Mouse (Mus musculus) lung, embryonic 14.5 days (tissue): Measurements from ENCODE around the gene Hoxa3. TPM values are rescaled to one million over a fixed set of nuclear protein-coding genes. Genes with fewer than 3 reads are reported as not detected.

Experiments
- ATAC-seq: fragments of 200-750 bp; cut with Nextera tagmentation; 2 replicates; pipeline ENCODE4 v1.8.0; 2017; ENCODE audit warnings: mild to moderate bottlenecking, moderate TSS enrichment, moderate library complexity; ENCODE audit not compliant: insufficient read depth
- DNase-seq: peaks from one replicate; pipeline ENCODE4 v3.0.0-alpha.2; 2015
- H3K27ac ChIP-seq: fragments of 300-500 bp; sonication (generic); 2 replicates; pipeline ENCODE4 v1.5.1; 2014; ENCODE audit warnings: low read depth, mild to moderate bottlenecking, moderate library complexity
- H3K27me3 ChIP-seq: fragments of 300-500 bp; sonication (generic); 2 replicates; pipeline ENCODE4 v1.6.1; 2014; ENCODE audit warnings: low read length, control low read depth; ENCODE audit not compliant: insufficient read depth
- H3K36me3 ChIP-seq: fragments of 300-500 bp; sonication (generic); 2 replicates; pipeline ENCODE4 v1.6.1; 2014; ENCODE audit warnings: control low read depth; ENCODE audit not compliant: insufficient read depth
- H3K4me1 ChIP-seq: fragments of 300-500 bp; sonication (generic); 2 replicates; pipeline ENCODE4 v1.6.1; 2014; ENCODE audit warnings: antibody characterized with exemption, control low read depth; ENCODE audit not compliant: insufficient read depth
- H3K4me2 ChIP-seq: fragments of 300-500 bp; sonication (generic); 2 replicates; pipeline ENCODE4 v1.6.1; 2014; ENCODE audit warnings: mild to moderate bottlenecking
- H3K4me3 ChIP-seq: fragments of 300-500 bp; sonication (generic); 2 replicates; pipeline ENCODE4 v1.5.1; 2014; ENCODE audit warnings: low read depth, low read length
- H3K9ac ChIP-seq: fragments of 300-500 bp; sonication (generic); 2 replicates; pipeline ENCODE4 v1.6.1; 2014
- H3K9me3 ChIP-seq: fragments of 300-500 bp; sonication (generic); 2 replicates; pipeline ENCODE4 v1.6.1; 2016; ENCODE audit warnings: low read depth, low read length, control low read depth
- CTCF ChIP-seq: IDR thresholded peaks from 2 replicates; pipeline ENCODE4 v1.5.1; 2016; ENCODE audit warnings: antibody characterized with exemption, low read depth
- WGBS: fragments of 180-500 bp; shearing (Covaris S2); extraction: QIAGEN DNeasy Blood & Tissue Kit; methylation state at CpG from one replicate; pipeline ENCODE4 v1.1.7; 2014; 5-methylcytosine and 5-hydroxymethylcytosine counted together
- polyA plus RNA-seq: library from polyadenylated mRNA; unstranded; fragments of >200 nt; fragmentation: Nextera tagmentation; extraction: Ambion mirVana; gene quantifications from 2 replicates; pipeline ENCODE4 v1.2.1, GENCODE M21; 2014

Hoxa3 gene
- polyA plus RNA-seq, 1 experiment from 2014 or later = 11.3 TPM

- DNase-seq (no peak), ATAC-seq (no peak)
- Histone ChIP-seq H3K9ac (no peak overlapping the region), H3K9me3 (no peaks in the 10 kb centered on the region), H3K4me2 (peak overlapping the region; percentile 20; the same call in 1 of the 2 replicates), H3K36me3 (no peaks in the 10 kb centered on the region), H3K4me1 (no peaks in the 10 kb centered on the region), H3K4me3 (peak overlapping the region; percentile 12; the same call in 1 of the 2 replicates), H3K27ac (no peak overlapping the region), H3K27me3 (peaks cover 100% of the 10 kb centered on the region)
- TF ChIP-seq CTCF = no peak
- 1% methylated on average over 70 of the region's 71 CpGs for WGBS
These were observed 32.1 kb upstream of the Hoxa3 start for GRCm38 (mm10) chr6:52245040-52245756.

- DNase-seq (no peak), ATAC-seq (no peak)
- no peaks in the 10 kb centered on the region for H3K9me3 ChIP-seq
- 2% methylated on average over 23 of the region's 23 CpGs for WGBS
- peak overlapping the region; percentile 20; the same call in 1 of the 2 replicates for H3K4me2 ChIP-seq
- H3K4me3 ChIP-seq = peak overlapping the region; percentile 12; the same call in 1 of the 2 replicates
- no peak overlapping the region for H3K9ac ChIP-seq
- H3K36me3 ChIP-seq = no peaks in the 10 kb centered on the region
- no peaks in the 10 kb centered on the region for H3K4me1 ChIP-seq
- H3K27ac ChIP-seq = no peak overlapping the region
- H3K27me3 ChIP-seq = peaks cover 100% of the 10 kb centered on the region
- TF ChIP-seq CTCF = no peak
These were observed 31.4 kb upstream of the Hoxa3 start for GRCm38 (mm10) chr6:52244471-52245039.

GRCm38 (mm10) chr6:52243681-52244121 lies 30.6 kb upstream of the Hoxa3 start:
- Histone ChIP-seq H3K4me3 (no peak overlapping the region), H3K27ac (no peak overlapping the region), H3K4me1 (no peaks in the 10 kb centered on the region), H3K36me3 (no peaks in the 10 kb centered on the region), H3K4me2 (no peak overlapping the region), H3K9me3 (no peaks in the 10 kb centered on the region), H3K9ac (no peak overlapping the region), H3K27me3 (peaks cover 99% of the 10 kb centered on the region)
- WGBS = 4% methylated on average over 12 of the region's 12 CpGs
- no peak for TF ChIP-seq CTCF
- DNase-seq (no peak), ATAC-seq (no peak)

- Histone ChIP-seq H3K27me3 (peaks cover 99% of the 10 kb centered on the region), H3K9ac (no peak overlapping the region), H3K4me3 (no peak overlapping the region), H3K4me1 (no peaks in the 10 kb centered on the region), H3K27ac (no peak overlapping the region), H3K9me3 (no peaks in the 10 kb centered on the region), H3K36me3 (no peaks in the 10 kb centered on the region), H3K4me2 (no peak overlapping the region)
- TF ChIP-seq CTCF = no peak
- ATAC-seq (no peak), DNase-seq (no peak)
- 5% methylated on average over 4 of the region's 4 CpGs for WGBS
These were observed 29.7 kb upstream of the Hoxa3 start for GRCm38 (mm10) chr6:52242801-52243332.

GRCm38 (mm10) chr6:52241001-52241621 lies 28.0 kb upstream of the Hoxa3 start:
- Histone ChIP-seq H3K4me2 (no peak overlapping the region), H3K9ac (no peak overlapping the region), H3K36me3 (no peaks in the 10 kb centered on the region), H3K9me3 (no peaks in the 10 kb centered on the region), H3K27ac (no peak overlapping the region), H3K27me3 (peaks cover 99% of the 10 kb centered on the region), H3K4me3 (0 out of 2 replicates have a peak overlapping the region, but pooled peaks have one; percentile 19), H3K4me1 (no peaks in the 10 kb centered on the region)
- TF ChIP-seq CTCF = no peak
- WGBS = 4% methylated on average over 9 of the region's 9 CpGs
- ATAC-seq (no peak), DNase-seq (no peak)

- H3K27me3 ChIP-seq = peaks cover 99% of the 10 kb centered on the region
- H3K4me1 ChIP-seq = no peaks in the 10 kb centered on the region
- H3K4me3 ChIP-seq = peak within 1 kb of the TSS; percentile 19
- WGBS = 2% methylated on average over 35 of the region's 35 CpGs
- H3K9me3 ChIP-seq = no peaks in the 10 kb centered on the region
- H3K27ac ChIP-seq = no peak within 1 kb of the TSS
- peak within 1 kb of the TSS; percentile 45 for H3K4me2 ChIP-seq
- peak; percentile 82 for TF ChIP-seq CTCF
- ATAC-seq (peak; percentile 64; the same call in 1 of the 2 replicates), DNase-seq (peak; percentile 95)
- no peak within 1 kb of the TSS for H3K9ac ChIP-seq
- no peaks in the 10 kb centered on the region for H3K36me3 ChIP-seq
These were observed 27.4 kb upstream of the Hoxa3 start, which contains the start of gene Hoxa10 for GRCm38 (mm10) chr6:52240389-52241000. Gene Hoxa10 (minus strand): TSS chr6:52240854.
